Mouse (Mus musculus) leukemia stem cell, adult 10-12 weeks (primary cell): ENCODE results near the gene Pde11a. TPM values are rescaled to one million over a fixed set of nuclear protein-coding genes. Genes with fewer than 3 reads are reported as not detected.

ENCODE experiments used
- polyA plus RNA-seq: library from polyadenylated mRNA; stranded (reverse); fragments of >175 nt; gene quantifications from 2 replicates; pipeline ENCODE4 v1.2.3, GENCODE M21; 2012; ENCODE audit warnings: low replicate concordance

Gene Pde11a
- 0.08 and 0.13 TPM in 2 replicates for polyA plus RNA-seq

DNA sequence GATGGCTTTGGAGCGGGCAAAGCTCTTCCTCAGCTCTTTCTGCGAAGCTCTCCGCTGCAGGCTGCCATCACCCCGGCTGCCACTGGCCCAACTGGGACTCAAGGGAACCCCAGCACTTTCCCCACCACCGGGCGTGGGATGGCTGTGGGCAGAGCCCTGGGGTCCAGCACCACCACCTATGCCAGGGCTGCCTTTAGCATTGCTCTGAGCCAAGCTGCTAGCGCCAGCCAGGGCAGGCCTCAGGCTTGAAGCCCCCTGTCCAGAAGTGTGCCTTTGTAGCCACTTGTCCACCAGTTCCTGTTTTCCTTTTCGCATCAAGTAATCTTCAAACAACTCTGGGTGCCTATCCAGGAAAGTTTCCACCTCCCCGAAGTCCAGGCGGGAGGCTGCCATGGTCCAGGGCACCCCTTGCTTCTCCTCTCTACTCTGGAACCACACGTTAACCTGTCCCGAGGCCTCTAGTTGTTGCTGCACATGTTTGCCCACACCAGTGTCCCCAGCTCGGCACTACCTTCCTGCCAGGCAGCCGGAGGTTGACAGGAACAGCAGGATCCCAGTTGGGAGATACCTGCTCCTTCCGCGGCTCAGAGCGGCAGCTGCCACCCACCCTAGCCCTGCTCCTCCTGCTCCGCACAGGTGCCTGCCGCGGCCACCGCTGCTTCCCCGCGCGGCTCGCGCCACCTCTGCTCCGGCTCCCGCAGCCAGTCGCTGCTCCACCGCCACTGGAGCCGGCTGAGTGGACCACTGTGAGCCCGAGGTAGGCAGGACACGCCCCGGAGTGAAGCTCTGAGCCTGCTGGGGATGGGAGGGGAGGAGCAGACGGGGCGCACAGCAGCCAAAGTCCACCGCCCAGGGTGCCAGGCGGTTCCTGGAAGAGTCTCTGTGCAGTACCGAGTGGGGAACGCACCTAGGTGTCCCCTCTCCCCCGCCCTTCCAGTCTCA lies at the start of gene Pde11a:
Pde11a (minus strand) TSS at position 560 of the 942 bp plus-strand sequence.

DNA sequence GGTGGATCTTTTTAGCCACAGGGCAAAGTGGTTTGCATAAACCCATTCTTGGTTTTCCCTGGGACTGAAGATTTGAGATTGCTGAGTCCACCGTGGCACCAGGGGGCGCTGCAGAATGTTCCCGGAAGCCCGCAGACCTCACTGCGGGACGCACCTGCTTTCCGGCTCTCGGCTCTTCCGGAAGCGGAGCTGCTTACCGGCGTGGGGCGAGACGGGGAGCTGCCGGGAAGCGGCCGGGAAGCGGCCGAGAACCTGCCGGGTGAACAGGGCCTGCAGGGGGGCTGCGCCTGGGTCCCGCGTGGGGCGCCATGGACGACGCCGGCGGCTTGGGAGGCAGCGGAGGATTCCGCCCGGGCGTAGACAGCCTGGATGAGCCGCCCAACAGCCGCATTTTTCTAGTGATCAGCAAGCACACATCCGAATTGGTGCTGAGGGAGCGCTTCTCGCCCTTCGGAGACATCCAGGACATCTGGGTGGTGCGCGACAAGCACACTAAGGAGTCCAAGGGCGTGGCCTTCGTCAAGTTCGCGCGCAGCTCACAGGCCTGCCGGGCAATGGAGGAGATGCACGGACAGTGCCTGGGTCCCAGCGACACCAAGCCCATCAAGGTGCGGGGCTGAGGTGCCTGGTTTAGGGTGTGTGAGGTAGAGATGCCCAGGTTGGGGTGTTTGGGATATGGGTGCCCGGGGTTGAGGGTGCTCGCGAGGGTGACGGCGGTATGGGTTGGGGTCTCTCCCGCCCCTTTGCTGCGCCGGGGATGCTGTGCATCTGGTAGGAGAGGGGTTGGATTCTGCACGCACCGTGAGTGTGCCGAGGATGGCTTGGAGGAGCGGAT lies 31.5 kb upstream of the Pde11a start, which contains the start of gene Rbm45:
Rbm45 (plus strand) TSS at position 164 of the 835 bp plus-strand sequence.

DNA sequence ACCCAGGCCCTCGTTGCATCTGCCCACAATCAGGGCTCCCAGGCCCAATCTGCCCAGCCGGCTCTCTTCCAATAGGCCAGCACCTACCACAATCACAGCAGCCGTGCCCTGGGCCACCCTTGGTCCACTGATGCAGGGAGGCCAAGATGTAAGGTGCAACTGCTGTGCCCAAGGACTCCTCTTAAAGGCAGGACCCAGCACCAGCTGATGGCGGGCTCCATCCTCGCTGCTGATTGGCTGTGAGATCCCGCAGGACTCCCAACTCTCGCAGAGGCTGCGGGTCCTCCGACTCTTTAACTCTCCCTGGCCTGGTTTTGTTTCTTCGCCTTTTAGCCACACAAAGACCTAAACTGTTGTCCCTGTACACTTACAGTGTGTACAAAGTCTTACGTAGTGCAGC lies 21.7 kb upstream of the Pde11a start, which contains the start of gene Cyct:
Cyct (minus strand) TSS at position 225 of the 400 bp plus-strand sequence.

DNA sequence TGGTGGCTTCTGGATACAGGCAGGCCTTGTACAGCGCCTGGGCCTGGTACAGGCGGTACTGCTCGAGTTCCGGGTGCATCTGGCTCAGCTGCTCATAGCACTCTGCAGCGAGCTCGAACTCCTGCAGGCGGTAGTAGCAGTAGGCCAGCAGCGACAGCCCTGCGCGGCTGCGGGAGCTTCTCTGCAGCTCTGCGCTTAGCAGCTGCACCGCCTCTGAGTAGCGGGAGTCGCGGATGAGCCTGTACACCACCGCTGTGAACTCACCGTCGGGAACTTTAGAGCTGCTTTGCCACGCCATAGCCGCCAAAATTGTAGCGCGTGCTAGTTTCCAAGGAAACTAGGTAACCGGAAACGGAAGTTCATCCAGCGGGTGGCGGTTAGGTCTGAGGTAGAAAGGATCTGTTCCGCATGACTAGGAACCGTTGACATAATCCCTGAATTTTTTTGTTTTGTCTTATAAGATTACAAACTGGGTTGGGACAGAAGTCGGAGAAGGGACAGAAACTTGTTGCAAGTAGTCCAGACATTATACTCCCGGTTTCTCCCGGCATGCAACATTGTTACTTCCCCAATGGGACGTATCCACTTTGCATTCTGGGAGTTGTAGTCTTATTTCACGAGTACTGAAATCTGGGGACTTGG lies 357.0 kb downstream of the Pde11a start, which contains the start of gene Ttc30a1:
Ttc30a1 (minus strand) TSS at position 528 of the 642 bp plus-strand sequence.

DNA sequence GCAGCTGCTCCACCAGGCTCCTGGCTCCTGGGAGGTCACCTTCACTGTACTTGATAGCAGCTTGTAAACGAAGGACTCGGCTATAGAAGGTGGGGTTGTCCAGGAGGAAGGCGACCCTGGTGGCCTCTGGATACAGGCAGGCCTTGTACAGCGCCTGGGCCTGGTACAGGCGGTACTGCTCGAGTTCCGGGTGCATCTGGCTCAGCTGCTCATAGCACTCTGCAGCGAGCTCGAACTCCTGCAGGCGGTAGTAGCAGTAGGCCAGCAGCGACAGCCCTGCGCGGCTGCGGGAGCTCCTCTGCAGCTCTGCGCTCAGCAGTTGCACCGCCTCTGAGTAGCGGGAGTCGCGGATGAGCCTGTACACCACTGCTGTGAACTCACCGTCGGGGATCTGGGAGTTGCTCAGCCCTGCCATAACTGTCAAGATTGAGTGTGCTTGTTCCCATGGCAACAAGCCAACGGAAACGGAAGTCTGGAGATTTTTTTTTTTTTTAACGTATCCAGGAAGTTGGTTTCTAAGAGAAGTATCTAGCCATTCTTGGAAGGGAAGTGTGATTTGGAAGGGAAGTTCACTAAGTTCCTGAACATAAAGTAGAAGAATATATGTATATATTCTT lies 360.7 kb downstream of the Pde11a start, which contains the start of gene Ttc30a2:
Ttc30a2 (minus strand) TSS at position 419 of the 617 bp plus-strand sequence.

Other genes with a start within 250 kb of the Pde11a start
- not detected in 2 replicates for gene Cyct, start 21.7 kb upstream of the Pde11a start, polyA plus RNA-seq
- 7.5 and 9.9 TPM in 2 replicates for gene Rbm45, start 31.2 kb upstream of the Pde11a start, polyA plus RNA-seq
- gene Osbpl6, start 67.7 kb upstream of the Pde11a start, polyA plus RNA-seq, result 1.2 and 1.8 TPM in 2 replicates